Mouse (Mus musculus): Measurements from ENCODE around the gene Cdk9. TPM values are rescaled to one million over a fixed set of nuclear protein-coding genes. Genes with fewer than 3 reads are reported as not detected.

Cdk9 gene
- 79.2 and 95.7 TPM in 2 replicates for polyA plus RNA-seq (2014; fragmentation: Nextera tagmentation; extraction: Ambion mirVana)

- no peaks in the 10 kb centered on the region for H3K9me3 ChIP-seq (ENCODE audit: control insufficient read depth, low read length)
- WGBS, result under 1% methylated on average over 52 of the region's 79 CpGs
- peak within 1 kb of the TSS; percentile 71 for H3K9ac ChIP-seq (ENCODE audit: low read length)
- peaks cover 16% of the 10 kb centered on the region; the same call in 1 of the 2 replicates for H3K36me3 ChIP-seq (ENCODE audit: control insufficient read depth, insufficient read depth, low read length)
- peak within 1 kb of the TSS; percentile 91 for H3K4me3 ChIP-seq (ENCODE audit: low read depth, low read length)
- H3K27me3 ChIP-seq (ENCODE audit: control insufficient read depth, insufficient read depth, low read length), result no peaks in the 10 kb centered on the region
- peak; percentile 95 for DNase-seq (ENCODE audit: low spot score)
- H3K27ac ChIP-seq (ENCODE audit: low read depth, low read length), result peak within 1 kb of the TSS; percentile 93
- peak within 1 kb of the TSS; percentile 67 for H3K4me2 ChIP-seq (ENCODE audit: low read depth, low read length, severe bottlenecking)
- H3K4me1 ChIP-seq (replicated peaks; ENCODE audit: control insufficient read depth, insufficient read depth, low read length), result peaks cover 4% of the 10 kb centered on the region
- ATAC-seq (replicated peaks; ENCODE audit: low FRiP score), result peak; percentile 87
Measured at GRCm38 (mm10) chr2:32712934-32713817, at the start of gene Cdk9. Cdk9 (minus strand) TSS chr2:32713076.

- Histone ChIP-seq H3K27me3 (ENCODE audit: control insufficient read depth, insufficient read depth, low read length) (no peaks in the 10 kb centered on the region), H3K4me3 (ENCODE audit: low read depth, low read length) (no peak overlapping the region), H3K4me2 (ENCODE audit: low read depth, low read length, severe bottlenecking) (no peak overlapping the region), H3K27ac (ENCODE audit: low read depth, low read length) (no peak overlapping the region), H3K4me1 (replicated peaks; ENCODE audit: control insufficient read depth, insufficient read depth, low read length) (no peaks in the 10 kb centered on the region), H3K36me3 (ENCODE audit: control insufficient read depth, insufficient read depth, low read length) (no peaks in the 10 kb centered on the region), H3K9ac (ENCODE audit: low read length) (no peak overlapping the region), H3K9me3 (ENCODE audit: control insufficient read depth, low read length) (no peaks in the 10 kb centered on the region)
- ATAC-seq (replicated peaks; ENCODE audit: low FRiP score) (no peak), DNase-seq (ENCODE audit: low spot score) (no peak)
- WGBS, result 99% methylated on average over 4 of the region's 4 CpGs
Measured at GRCm38 (mm10) chr2:32761859-32762258, 49.0 kb upstream of the Cdk9 start.

- no peak for DNase-seq (ENCODE audit: low spot score)
- no peaks in the 10 kb centered on the region for H3K36me3 ChIP-seq (ENCODE audit: control insufficient read depth, insufficient read depth, low read length)
- 89% methylated on average over 14 of the region's 14 CpGs for WGBS
- H3K27me3 ChIP-seq (ENCODE audit: control insufficient read depth, insufficient read depth, low read length), result no peaks in the 10 kb centered on the region
- no peak overlapping the region for H3K27ac ChIP-seq (ENCODE audit: low read depth, low read length)
- H3K4me1 ChIP-seq (replicated peaks; ENCODE audit: control insufficient read depth, insufficient read depth, low read length), result 0 out of 2 replicates have a peak, but pooled peaks cover 2% of the 10 kb centered on the region
- no peaks in the 10 kb centered on the region for H3K9me3 ChIP-seq (ENCODE audit: control insufficient read depth, low read length)
- no peak overlapping the region for H3K4me2 ChIP-seq (ENCODE audit: low read depth, low read length, severe bottlenecking)
- no peak overlapping the region for H3K4me3 ChIP-seq (ENCODE audit: low read depth, low read length)
- no peak overlapping the region for H3K9ac ChIP-seq (ENCODE audit: low read length)
- no peak for ATAC-seq (replicated peaks; ENCODE audit: low FRiP score)
Measured at GRCm38 (mm10) chr2:32761361-32761760, 48.5 kb upstream of the Cdk9 start.

- WGBS, result 90% methylated on average over 2 of the region's 2 CpGs
- Histone ChIP-seq H3K27ac (ENCODE audit: low read depth, low read length) (no peak overlapping the region), H3K27me3 (ENCODE audit: control insufficient read depth, insufficient read depth, low read length) (no peaks in the 10 kb centered on the region), H3K4me3 (ENCODE audit: low read depth, low read length) (no peak overlapping the region), H3K36me3 (ENCODE audit: control insufficient read depth, insufficient read depth, low read length) (no peaks in the 10 kb centered on the region; the same call in 1 of the 2 replicates), H3K4me1 (replicated peaks; ENCODE audit: control insufficient read depth, insufficient read depth, low read length) (0 out of 2 replicates have a peak, but pooled peaks cover 2% of the 10 kb centered on the region), H3K4me2 (ENCODE audit: low read depth, low read length, severe bottlenecking) (no peak overlapping the region), H3K9ac (ENCODE audit: low read length) (no peak overlapping the region), H3K9me3 (ENCODE audit: control insufficient read depth, low read length) (no peaks in the 10 kb centered on the region)
- ATAC-seq (replicated peaks; ENCODE audit: low FRiP score) (no peak), DNase-seq (ENCODE audit: low spot score) (no peak)
Measured at GRCm38 (mm10) chr2:32759001-32759400, 46.1 kb upstream of the Cdk9 start.

GRCm38 (mm10) chr2:32758503-32758902 is 45.6 kb upstream of the Cdk9 start:
- no peak overlapping the region for H3K4me2 ChIP-seq (ENCODE audit: low read depth, low read length, severe bottlenecking)
- ATAC-seq (replicated peaks; ENCODE audit: low FRiP score) (no peak), DNase-seq (ENCODE audit: low spot score) (no peak)
- H3K27ac ChIP-seq (ENCODE audit: low read depth, low read length), result no peak overlapping the region
- 86% methylated on average over 8 of the region's 8 CpGs for WGBS
- no peaks in the 10 kb centered on the region; the same call in 1 of the 2 replicates for H3K36me3 ChIP-seq (ENCODE audit: control insufficient read depth, insufficient read depth, low read length)
- no peaks in the 10 kb centered on the region for H3K27me3 ChIP-seq (ENCODE audit: control insufficient read depth, insufficient read depth, low read length)
- 0 out of 2 replicates have a peak, but pooled peaks cover 2% of the 10 kb centered on the region for H3K4me1 ChIP-seq (replicated peaks; ENCODE audit: control insufficient read depth, insufficient read depth, low read length)
- no peak overlapping the region for H3K9ac ChIP-seq (ENCODE audit: low read length)
- H3K4me3 ChIP-seq (ENCODE audit: low read depth, low read length), result no peak overlapping the region
- no peaks in the 10 kb centered on the region for H3K9me3 ChIP-seq (ENCODE audit: control insufficient read depth, low read length)

GRCm38 (mm10) chr2:32757056-32757845 is 44.4 kb upstream of the Cdk9 start, which contains the start of gene Tor2a:
Tor2a (plus strand) TSS chr2:32757234.
- Histone ChIP-seq H3K4me3 (ENCODE audit: low read depth, low read length) (peak within 1 kb of the TSS; percentile 70), H3K27me3 (ENCODE audit: control insufficient read depth, insufficient read depth, low read length) (no peaks in the 10 kb centered on the region), H3K36me3 (ENCODE audit: control insufficient read depth, insufficient read depth, low read length) (no peaks in the 10 kb centered on the region; the same call in 1 of the 2 replicates), H3K4me2 (ENCODE audit: low read depth, low read length, severe bottlenecking) (peak within 1 kb of the TSS; percentile 58), H3K9me3 (ENCODE audit: control insufficient read depth, low read length) (no peaks in the 10 kb centered on the region), H3K9ac (ENCODE audit: low read length) (peak within 1 kb of the TSS; percentile 88), H3K4me1 (replicated peaks; ENCODE audit: control insufficient read depth, insufficient read depth, low read length) (0 out of 2 replicates have a peak, but pooled peaks cover 2% of the 10 kb centered on the region), H3K27ac (ENCODE audit: low read depth, low read length) (peak within 1 kb of the TSS; percentile 74)
- peak; percentile 90 for ATAC-seq (replicated peaks; ENCODE audit: low FRiP score)
- peak; percentile 98 for DNase-seq (ENCODE audit: low spot score)
- WGBS, result under 1% methylated on average over 66 of the region's 66 CpGs

- ATAC-seq (replicated peaks; ENCODE audit: low FRiP score), result peak; percentile 28; the same call in 1 of the 2 replicates
- Histone ChIP-seq H3K27me3 (ENCODE audit: control insufficient read depth, insufficient read depth, low read length) (no peaks in the 10 kb centered on the region), H3K4me1 (replicated peaks; ENCODE audit: control insufficient read depth, insufficient read depth, low read length) (0 out of 2 replicates have a peak, but pooled peaks cover 2% of the 10 kb centered on the region), H3K4me3 (ENCODE audit: low read depth, low read length) (no peak overlapping the region), H3K9me3 (ENCODE audit: control insufficient read depth, low read length) (no peaks in the 10 kb centered on the region), H3K36me3 (ENCODE audit: control insufficient read depth, insufficient read depth, low read length) (no peaks in the 10 kb centered on the region; the same call in 1 of the 2 replicates), H3K27ac (ENCODE audit: low read depth, low read length) (no peak overlapping the region), H3K4me2 (ENCODE audit: low read depth, low read length, severe bottlenecking) (peak overlapping the region; percentile 35; the same call in 1 of the 2 replicates), H3K9ac (ENCODE audit: low read length) (no peak overlapping the region)
- 38% methylated on average over 6 of the region's 6 CpGs for WGBS
- no peak for DNase-seq (ENCODE audit: low spot score)
Measured at GRCm38 (mm10) chr2:32756674-32757055, 43.8 kb upstream of the Cdk9 start.

GRCm38 (mm10) chr2:32752181-32752580 is 39.3 kb upstream of the Cdk9 start:
- DNase-seq (ENCODE audit: low spot score) (no peak), ATAC-seq (replicated peaks; ENCODE audit: low FRiP score) (no peak)
- Histone ChIP-seq H3K4me3 (ENCODE audit: low read depth, low read length) (no peak overlapping the region), H3K27me3 (ENCODE audit: control insufficient read depth, insufficient read depth, low read length) (no peaks in the 10 kb centered on the region), H3K36me3 (ENCODE audit: control insufficient read depth, insufficient read depth, low read length) (no peaks in the 10 kb centered on the region; the same call in 1 of the 2 replicates), H3K9me3 (ENCODE audit: control insufficient read depth, low read length) (no peaks in the 10 kb centered on the region), H3K9ac (ENCODE audit: low read length) (no peak overlapping the region), H3K27ac (ENCODE audit: low read depth, low read length) (no peak overlapping the region), H3K4me1 (replicated peaks; ENCODE audit: control insufficient read depth, insufficient read depth, low read length) (0 out of 2 replicates have a peak, but pooled peaks cover 5% of the 10 kb centered on the region), H3K4me2 (ENCODE audit: low read depth, low read length, severe bottlenecking) (no peak overlapping the region)
- 64% methylated on average over 10 of the region's 10 CpGs for WGBS

Data from forebrain, embryonic 11.5 days (tissue).